Mouse (Mus musculus): ENCODE measurements around the gene Dlg2. TPM values are rescaled to one million over a fixed set of nuclear protein-coding genes. Genes with fewer than 3 reads are reported as not detected.
"Not testable (repeated sequence)": the region's sequence is repeated elsewhere in the genome, so short reads cannot be mapped to it uniquely, and the experiment has no call there.

Dlg2 gene
- total RNA-seq, 2 experiments from 2014 or later: 295 to 301 TPM

GRCm38 (mm10) chr7:90696181-90696950 is 219.9 kb downstream of the Dlg2 start:
- intact Hi-C loops (cut with DNase I): no loop called here
- DNase-seq (ENCODE audit: extremely low spot score in 1 of 2, low spot score in 2 of 2): no peak
- no peak overlapping the region for H3K4me3 ChIP-seq
- TF ChIP-seq CTCF (IDR thresholded peaks at IDR 0.05): no peak
- H3K27ac ChIP-seq: no peak overlapping the region; the same call in 1 of the 2 replicates

DNA sequence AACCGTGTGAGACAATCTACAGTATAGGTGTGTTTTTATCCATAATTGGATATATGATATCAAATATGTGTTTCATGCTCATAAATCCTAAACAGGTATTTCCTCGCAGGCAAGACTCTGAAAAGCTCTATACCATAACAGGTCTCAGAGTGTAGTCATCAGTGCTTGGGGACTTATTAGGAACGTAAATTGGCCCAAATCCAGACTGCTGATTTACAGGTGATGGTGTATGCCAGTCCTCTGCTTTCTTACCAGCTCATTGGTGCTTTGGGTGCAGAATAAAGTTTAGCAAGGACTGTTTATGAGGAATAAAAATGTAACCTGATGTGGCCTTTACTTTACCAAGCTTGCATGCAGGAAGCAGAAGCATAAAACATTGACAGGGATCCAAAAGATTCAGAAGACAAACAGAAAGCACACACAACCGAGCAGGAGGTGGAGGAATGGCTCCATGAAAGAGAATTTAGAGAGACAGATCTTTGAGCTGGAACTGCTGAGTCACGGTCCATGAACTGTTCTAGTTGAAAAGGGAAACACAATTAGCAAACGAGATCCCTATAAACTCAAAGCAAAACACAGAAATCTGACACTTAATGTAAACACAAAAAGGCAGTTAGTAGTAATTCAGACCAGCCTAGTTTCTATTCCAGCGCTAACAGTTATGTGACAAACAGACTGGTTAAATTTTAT is 226.8 kb downstream of the Dlg2 start:
- H3K4me3 ChIP-seq: no peak overlapping the region
- no peak for DNase-seq (ENCODE audit: extremely low spot score in 1 of 2, low spot score in 2 of 2)
- intact Hi-C loops (cut with DNase I): no loop called here
- no peak overlapping the region; the same call in 1 of the 2 replicates for H3K27ac ChIP-seq
- no peak for TF ChIP-seq CTCF (IDR thresholded peaks at IDR 0.05)

- DNase-seq (ENCODE audit: extremely low spot score in 1 of 2, low spot score in 2 of 2): no peak
- H3K4me3 ChIP-seq: no peak overlapping the region
- no peak overlapping the region for H3K27ac ChIP-seq
- TF ChIP-seq CTCF (IDR thresholded peaks at IDR 0.05): no peak
- intact Hi-C loops (cut with DNase I): no loop called here
Measured at GRCm38 (mm10) chr7:90703951-90704350, 227.5 kb downstream of the Dlg2 start.

DNA sequence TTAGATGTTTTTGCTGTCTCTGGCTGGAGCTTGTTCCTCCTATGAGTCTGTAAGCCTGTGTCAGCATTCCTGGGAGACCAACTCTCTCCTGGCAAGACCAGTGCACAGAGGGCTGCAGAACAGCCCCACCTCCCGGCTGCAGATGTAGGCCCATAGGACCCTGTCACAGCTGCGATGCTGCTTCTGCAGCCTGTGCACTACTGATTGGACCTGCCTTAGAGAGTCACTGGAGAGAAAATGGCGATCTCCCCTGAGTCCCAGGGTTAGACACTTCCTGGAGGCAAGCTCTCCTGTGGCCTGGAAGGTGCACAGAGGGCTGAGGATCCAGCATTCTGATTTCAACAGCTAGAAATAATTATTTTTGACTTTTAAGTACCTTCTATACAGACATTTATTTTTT is 257.6 kb downstream of the Dlg2 start:
- no peak for DNase-seq (ENCODE audit: extremely low spot score in 1 of 2, low spot score in 2 of 2)
- intact Hi-C loops (cut with DNase I): no loop called here
- Histone ChIP-seq H3K27ac (no peak overlapping the region), H3K4me3 (no peak overlapping the region)
- no peak for TF ChIP-seq CTCF (IDR thresholded peaks at IDR 0.05)

DNA sequence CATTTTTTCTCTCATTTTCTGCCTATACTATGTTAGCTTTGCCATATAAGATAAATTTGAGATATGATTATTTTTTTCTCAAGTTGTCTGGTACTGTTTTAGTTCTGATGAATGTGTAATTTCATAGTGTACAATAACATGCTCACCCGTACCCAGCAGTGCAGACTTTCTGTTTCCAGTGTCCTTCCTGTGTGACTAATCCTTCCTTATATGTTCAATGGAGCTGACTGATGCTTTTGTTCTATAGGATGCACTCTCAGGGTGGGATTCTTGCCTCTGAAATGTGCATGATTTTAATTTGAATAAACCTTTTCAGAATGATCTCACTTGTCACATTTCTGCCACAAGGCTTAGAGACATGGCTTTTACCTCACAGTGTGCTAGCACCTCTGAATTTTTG is 259.9 kb downstream of the Dlg2 start:
- no peak for DNase-seq (ENCODE audit: extremely low spot score in 1 of 2, low spot score in 2 of 2)
- intact Hi-C loops (cut with DNase I): no loop called here
- Histone ChIP-seq H3K27ac (no peak overlapping the region), H3K4me3 (no peak overlapping the region)
- no peak for TF ChIP-seq CTCF (IDR thresholded peaks at IDR 0.05)

DNA sequence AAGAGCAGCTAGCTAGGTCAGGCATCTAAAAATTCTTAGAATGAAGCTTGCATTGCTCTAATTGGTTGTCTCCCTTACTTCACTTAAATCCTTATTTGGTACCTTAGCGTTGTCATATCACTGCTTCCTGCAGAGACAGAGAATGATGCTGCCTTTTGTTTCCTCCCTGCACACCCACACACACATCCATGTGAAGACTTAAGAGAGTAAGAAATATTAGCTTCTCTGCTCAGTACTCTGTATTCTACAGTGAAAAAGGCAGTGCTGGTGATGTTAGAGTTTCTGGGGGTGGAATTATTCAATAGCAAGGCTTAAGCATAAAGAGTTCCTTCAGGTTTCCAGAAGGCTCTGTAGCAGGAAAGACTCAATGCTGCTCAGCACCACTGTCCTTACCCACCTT is 272.2 kb downstream of the Dlg2 start:
- TF ChIP-seq CTCF (IDR thresholded peaks at IDR 0.05): no peak
- Histone ChIP-seq H3K4me3 (no peak overlapping the region), H3K27ac (no peak overlapping the region)
- intact Hi-C loops (cut with DNase I): no loop called here
- no peak for DNase-seq (ENCODE audit: extremely low spot score in 1 of 2, low spot score in 2 of 2)

DNA sequence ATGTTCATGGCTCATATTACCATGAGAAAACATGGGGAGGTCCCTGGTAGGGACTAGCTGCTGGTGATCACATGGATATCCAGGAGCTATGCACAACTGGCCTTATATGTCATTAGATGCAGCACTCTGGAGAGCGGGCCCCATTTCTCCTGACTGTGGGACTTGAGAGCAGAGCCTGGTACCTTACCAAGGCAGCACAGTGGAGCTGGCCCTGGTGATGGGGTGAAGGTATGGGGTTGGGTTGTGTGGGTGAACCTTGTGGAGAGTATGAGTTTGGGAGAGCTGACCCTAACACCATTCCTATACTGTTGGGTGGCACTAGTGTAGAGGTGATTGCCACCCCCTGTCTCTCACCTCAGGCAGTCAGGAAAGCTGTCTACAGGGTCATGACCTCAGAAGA is 311.5 kb downstream of the Dlg2 start:
- no peak for TF ChIP-seq CTCF (IDR thresholded peaks at IDR 0.05)
- no peak for DNase-seq (ENCODE audit: extremely low spot score in 1 of 2, low spot score in 2 of 2)
- intact Hi-C loops (cut with DNase I): no loop called here
- Histone ChIP-seq H3K27ac (no peak overlapping the region), H3K4me3 (no peak overlapping the region)

- DNase-seq (ENCODE audit: extremely low spot score in 1 of 2, low spot score in 2 of 2): no peak
- intact Hi-C loops (cut with DNase I): no loop called here
Measured at GRCm38 (mm10) chr7:90791522-90791921, 315.1 kb downstream of the Dlg2 start.

DNA sequence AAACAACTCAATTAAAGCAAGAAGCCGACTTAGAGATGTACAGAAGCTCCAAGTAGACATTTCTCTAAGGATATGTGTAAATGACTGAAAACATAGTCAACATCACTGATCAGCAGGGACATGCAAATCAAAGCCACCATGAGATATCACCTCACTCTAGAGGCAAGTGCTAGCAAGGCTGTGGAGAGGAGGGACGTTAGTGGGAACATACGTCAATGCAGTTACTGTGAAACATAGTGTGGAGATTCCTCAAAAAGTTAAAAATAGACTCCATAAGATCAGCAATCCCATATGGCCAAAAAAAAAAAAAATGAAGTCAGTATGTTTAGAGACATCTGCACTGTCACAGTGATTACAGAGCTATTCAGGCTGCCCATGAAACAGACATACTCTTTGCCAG is 349.2 kb downstream of the Dlg2 start:
- TF ChIP-seq CTCF (IDR thresholded peaks at IDR 0.05): no peak
- intact Hi-C loops (cut with DNase I): no loop called here
- H3K4me3 ChIP-seq: no peak overlapping the region
- DNase-seq (ENCODE audit: extremely low spot score in 1 of 2, low spot score in 2 of 2): no peak
- H3K27ac ChIP-seq: peak overlapping the region; percentile 11; the same call in 1 of the 2 replicates

More at GRCm38 (mm10) chr7:90791522-90791921, 315.1 kb downstream of the Dlg2 start:
- H3K4me3 ChIP-seq: no peak overlapping the region
- TF ChIP-seq CTCF (IDR thresholded peaks at IDR 0.05): no peak
- H3K27ac ChIP-seq: no peak overlapping the region

- intact Hi-C loops (cut with DNase I): loop anchor here (5.0 to 10.0 kb wide), 4 partner anchors 46 to 594 kb away; no protein-coding TSS in a partner anchor
- no peak for DNase-seq (ENCODE audit: extremely low spot score in 1 of 2, low spot score in 2 of 2)
- H3K27ac ChIP-seq: peak overlapping the region; percentile 74
- TF ChIP-seq CTCF (IDR thresholded peaks at IDR 0.05): no peak
- no peak overlapping the region for H3K4me3 ChIP-seq
Measured at GRCm38 (mm10) chr7:90841276-90841675, 364.8 kb downstream of the Dlg2 start.

DNA sequence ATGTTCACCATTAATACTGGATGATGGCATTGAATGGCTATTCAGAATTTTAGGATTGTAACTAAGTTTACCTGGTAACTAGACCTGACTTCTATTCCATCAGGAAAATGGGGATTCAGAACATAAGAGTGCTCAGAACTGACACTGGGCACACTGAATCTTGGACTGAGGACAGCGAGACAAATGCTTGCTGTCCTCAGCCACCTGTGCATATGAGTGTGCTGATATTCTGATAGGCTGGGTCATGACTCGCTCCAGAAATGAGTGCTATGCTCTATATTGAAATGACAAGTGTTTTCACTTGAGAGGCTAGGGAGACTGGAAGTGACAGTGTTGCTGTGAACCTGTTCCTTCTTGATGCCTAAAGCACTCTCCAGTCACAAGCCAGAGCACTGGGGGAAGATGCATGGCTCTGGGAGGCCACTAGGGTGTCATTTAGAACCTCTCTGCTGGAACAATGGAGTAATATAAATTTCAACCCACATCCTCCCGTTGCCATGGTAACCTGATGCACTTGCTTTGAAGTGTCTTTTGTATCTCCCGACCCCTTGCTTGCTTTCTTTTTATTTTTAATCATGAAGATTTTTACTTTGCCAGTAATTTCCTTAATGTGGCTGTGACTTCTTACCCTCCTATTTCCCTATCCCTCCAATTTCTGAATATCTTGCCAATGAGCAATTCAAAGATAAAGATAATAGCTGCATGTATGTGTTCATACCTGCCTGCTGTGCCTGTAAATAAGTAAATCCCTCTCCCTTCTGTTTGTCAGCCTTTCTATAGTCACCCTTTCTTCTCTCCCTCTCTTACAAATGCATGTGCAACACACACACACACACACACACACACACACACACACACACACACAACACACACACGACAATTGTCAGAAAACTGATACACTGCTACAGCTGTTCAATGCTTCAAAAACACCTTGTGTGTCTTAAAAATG is 367.1 kb downstream of the Dlg2 start:
- Histone ChIP-seq H3K27ac (no peak overlapping the region), H3K4me3 (no peak overlapping the region)
- intact Hi-C loops (cut with DNase I): loop anchor here (5.0 to 10.0 kb wide), 4 partner anchors 44 to 591 kb away; no protein-coding TSS in a partner anchor
- DNase-seq (ENCODE audit: extremely low spot score in 1 of 2, low spot score in 2 of 2): peak in 1 of 2 experiments; percentile 26
- TF ChIP-seq CTCF (IDR thresholded peaks at IDR 0.05): peak; percentile 30

- H3K4me3 ChIP-seq; DNase-seq (ENCODE audit: extremely low spot score in 1 of 2, low spot score in 2 of 2); H3K27ac ChIP-seq; intact Hi-C loops (cut with DNase I): not testable (repeated sequence)
Measured at GRCm38 (mm10) chr7:90876796-90877195, 400.3 kb downstream of the Dlg2 start.
